Mouse (Mus musculus) gastrocnemius, postnatal 14 days (tissue): ENCODE results near the gene Cxcl14. TPM values are rescaled to one million over a fixed set of nuclear protein-coding genes. Genes with fewer than 3 reads are reported as not detected.
A peak's percentile ranks its signal among the peaks of the same experiment; 100 is the strongest.

Experiments used
- DNase-seq: peaks from one replicate; pipeline ENCODE4 v3.0.0; 2021; ENCODE audit warnings: mixed read lengths
- intact Hi-C: fragments of 180-260 bp; cut with DNase I; formaldehyde crosslinking; loops from one replicate; pipeline ENCODE4 v1.15.1; 2025; ENCODE audit warnings: low total_unique reads
- long read RNA-seq, 2 experiments: library from polyadenylated mRNA; stranded (forward); transcript quantifications; one replicate each; pipeline ENCODE4 v2.0.0; 2021
- total RNA-seq, 2 experiments: library from RNA; stranded (reverse); gene quantifications; 2 replicates each; pipeline ENCODE4 v1.2.3; 2021

The Cxcl14 gene
- total RNA-seq: 10 to 100 TPM; 23.3 to 28.6 TPM
- long read RNA-seq, experiment 1, transcript Cxcl14-201 (4 exons, 1,827 nt): major isoform, 43 of 45 reads
- long read RNA-seq, experiment 1, partial matches to known transcripts: 0 of 45 reads
- long read RNA-seq, experiment 1, other reads (novel, unspliced or antisense): 2 of 45 reads
- long read RNA-seq, experiment 2, transcript Cxcl14-201 (4 exons, 1,827 nt): major isoform, 58 of 60 reads
- long read RNA-seq, experiment 2, partial matches to known transcripts: 0 of 60 reads
- long read RNA-seq, experiment 2, other reads (novel, unspliced or antisense): 2 of 60 reads

DNA sequence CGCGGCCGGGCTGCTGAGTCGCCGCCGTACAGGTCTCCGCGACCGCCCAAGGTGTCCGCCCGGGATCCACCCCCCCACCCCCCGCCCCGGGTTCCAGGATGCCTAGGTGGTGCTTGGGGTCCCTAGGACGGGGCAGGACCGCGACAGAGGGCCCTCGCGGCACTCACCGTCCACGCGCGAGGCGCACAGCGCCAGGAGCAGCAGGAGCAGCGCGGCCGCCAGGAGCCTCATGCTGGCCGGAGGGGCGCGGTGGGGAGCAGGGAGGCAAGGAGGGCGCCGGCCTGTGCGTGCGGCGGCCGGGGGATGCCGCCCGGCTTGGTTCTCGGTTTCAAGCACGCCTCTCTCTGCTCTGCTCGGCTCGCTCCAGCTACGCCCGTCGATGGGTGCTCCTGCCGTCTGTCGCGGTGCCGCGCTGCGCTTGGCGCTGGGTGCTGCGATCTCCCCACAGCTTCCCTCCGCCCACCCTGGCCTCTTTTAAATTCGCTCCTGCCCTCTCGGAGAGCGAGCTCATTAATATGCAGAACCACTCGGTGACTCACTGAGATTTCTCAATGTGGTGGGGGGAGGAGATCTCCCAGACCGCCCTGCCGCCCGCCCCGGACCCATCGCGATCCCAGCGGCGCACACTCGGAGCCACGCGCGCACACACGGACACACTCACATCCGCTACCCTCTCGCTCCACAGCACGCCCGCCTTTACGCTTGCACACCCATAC, at the start of gene Cxcl14:
Gene Cxcl14 (minus strand): TSS at position 609 of the 716 bp plus-strand sequence.
- peak; percentile 50 for DNase-seq
- intact Hi-C loops: no loop called here

- no peak for DNase-seq
- intact Hi-C loops: no loop called here
Measured at GRCm38 (mm10) chr13:56344355-56344754, 48.0 kb upstream of the Cxcl14 start.

DNA sequence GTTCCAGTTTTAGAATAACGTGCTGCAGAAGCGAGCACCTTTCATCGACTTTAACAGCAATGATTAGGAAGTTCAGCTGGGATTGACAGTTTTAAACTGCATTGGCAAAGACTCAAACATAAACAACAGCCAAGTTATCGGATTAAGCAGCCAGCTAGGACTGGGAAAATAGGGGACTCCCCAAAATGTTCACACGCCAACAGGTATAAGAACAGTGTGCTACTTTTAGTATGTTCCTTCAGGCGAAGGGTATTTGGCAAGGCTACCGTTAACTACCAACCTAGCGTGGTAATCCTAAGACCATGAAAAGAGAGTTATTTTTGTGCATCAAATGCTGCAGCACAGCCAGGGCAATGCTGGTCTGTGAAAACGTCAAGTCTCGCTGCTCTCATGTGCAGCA, 46.1 kb upstream of the Cxcl14 start:
- intact Hi-C loops: no loop called here
- no peak for DNase-seq

DNA sequence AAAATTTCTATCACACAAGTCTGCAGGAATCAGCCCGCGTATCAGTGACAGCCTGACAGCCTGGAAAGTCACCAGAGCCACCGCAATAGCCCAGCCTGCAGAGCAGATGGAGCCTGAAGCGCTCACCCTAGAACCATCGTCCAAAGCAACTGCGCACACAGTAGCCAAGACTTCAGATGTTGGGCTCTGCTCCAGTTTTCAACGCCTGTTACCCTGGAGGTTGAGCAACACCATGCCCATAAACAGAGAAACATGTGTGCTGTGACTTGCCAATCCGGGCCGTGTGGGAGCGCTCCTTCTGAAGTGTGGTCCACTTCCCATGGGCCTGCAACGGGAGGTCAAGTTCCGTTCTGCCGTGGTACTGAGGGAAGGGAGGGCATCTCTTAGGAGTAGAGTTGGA, 44.2 kb upstream of the Cxcl14 start:
- intact Hi-C loops: no loop called here
- peak; percentile 66 for DNase-seq

DNA sequence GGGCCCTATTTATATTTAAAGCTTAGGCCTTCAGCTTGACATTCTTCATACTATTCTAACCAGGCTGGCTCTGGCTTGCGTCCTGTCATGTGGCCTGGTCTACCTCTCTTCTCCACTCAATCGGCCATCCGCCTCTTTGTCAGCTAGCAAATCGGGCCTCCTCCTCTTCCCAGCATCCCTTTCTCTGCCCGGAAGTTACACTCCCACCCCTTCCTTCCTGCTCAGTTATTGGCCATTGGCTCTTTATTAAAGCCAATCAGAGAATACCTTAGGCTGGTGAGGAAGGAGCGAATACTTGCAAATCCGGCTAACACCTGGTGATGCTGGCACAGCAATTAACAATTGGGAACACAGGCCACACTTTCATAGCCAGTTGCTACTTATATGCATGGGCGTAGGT, 43.5 kb upstream of the Cxcl14 start:
- intact Hi-C loops: no loop called here
- DNase-seq: no peak

DNA sequence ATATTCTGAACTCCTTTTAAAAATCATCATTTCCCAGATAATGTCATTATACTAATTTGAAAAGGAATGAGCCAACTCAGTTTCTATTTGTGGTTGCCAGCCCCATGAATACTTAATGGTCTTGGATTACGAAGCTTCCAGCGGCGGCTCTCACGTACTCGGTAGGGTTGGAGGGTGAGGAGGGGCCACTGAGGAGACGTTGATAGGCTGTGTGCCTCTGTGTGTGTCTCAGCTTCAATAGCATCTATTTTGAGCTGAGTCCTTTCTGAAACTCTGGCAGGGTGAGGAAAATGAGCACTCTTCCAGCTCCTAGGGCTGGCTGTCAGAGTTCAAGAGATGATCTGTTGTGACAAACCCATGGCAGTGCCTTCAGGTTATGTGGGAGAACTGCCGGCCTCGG, 40.6 kb upstream of the Cxcl14 start:
- intact Hi-C loops: no loop called here
- no peak for DNase-seq

DNA sequence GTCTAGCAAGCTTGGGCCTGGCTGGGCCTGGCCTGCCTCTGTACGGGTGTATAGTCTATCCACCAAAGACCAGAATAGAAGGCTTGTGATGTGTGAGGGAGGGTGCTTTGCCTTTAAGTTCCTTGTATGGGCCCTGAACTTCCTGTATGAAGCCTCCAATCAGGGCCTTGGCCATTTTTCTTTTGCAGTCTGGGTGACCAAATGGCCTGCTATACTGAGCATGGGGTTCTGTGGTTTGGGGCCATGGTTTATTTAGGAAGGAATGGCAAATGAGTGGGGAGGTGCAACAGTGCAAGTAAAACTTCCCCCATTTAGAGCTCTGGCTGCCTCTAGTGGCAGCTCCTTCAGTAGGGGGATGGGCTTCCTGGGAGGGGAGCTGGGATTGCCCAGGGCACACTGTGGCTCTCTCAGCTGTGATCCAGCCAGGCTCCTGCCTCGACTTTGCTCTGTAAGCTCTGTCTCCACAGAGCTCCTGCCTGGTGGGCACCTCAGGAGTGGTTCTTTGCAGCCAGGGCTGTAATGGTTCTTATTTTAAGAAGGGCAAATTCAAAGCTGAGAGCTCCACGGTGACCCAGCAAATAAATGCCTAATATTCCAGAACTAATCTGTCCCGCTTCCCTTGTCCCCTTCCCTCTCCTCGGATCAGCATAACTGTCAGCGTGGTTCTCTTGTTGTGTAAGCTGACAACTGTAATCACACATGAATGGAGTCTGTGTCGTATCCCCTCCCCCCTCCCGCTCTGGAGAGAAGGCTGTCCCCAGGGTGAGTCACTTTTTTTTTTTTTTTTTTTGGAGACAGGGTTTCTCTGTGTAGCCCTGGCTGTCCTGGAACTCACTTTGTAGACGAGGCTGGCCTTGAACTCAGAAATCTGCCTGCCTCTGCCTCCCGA, 38.7 kb upstream of the Cxcl14 start:
- intact Hi-C loops: no loop called here

DNA sequence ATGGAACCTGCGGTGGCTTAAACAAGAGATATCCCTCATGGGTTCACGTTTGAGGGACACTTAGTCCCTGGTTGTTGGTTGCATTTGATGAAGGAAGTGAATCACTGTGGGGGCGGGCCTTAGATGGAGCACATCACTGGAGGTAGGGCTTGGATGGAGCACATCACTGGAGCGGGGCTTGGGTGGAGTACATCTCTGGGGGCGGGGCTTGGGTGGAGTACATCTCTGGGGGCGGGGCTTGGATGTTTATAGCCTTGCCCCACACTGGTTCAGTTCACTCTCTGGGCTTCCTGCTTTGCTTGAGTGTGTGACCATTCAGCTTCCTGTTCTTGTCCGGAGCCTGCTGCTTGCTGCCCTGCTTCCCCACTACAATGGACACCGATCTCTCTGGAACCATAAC, 37.9 kb upstream of the Cxcl14 start:
- no peak for DNase-seq
- intact Hi-C loops: no loop called here

More for the DNA sequence above, 38.7 kb upstream of the Cxcl14 start:
- no peak for DNase-seq

DNA sequence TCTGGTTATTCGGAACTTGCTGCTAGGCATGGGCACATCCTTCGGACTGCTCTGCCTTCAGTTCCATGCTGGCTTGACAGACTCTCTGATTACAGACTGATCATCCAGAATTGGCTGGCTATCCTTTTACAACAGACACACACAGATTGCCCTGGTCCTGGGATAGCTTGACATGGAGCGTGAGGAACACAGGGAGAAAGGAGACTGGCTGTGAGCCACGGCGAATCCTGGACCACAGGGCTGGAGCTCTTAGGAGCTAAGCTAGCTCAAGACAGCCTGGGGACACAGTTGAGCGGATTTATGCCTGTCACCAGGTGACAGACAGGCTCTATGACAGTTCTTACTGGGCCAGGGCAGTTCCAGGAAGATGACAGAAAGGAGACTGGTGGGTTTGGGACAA, 36.0 kb upstream of the Cxcl14 start:
- DNase-seq: no peak
- intact Hi-C loops: no loop called here

GRCm38 (mm10) chr13:56330603-56331455, 34.5 kb upstream of the Cxcl14 start:
- intact Hi-C loops: no loop called here
- no peak for DNase-seq

DNA sequence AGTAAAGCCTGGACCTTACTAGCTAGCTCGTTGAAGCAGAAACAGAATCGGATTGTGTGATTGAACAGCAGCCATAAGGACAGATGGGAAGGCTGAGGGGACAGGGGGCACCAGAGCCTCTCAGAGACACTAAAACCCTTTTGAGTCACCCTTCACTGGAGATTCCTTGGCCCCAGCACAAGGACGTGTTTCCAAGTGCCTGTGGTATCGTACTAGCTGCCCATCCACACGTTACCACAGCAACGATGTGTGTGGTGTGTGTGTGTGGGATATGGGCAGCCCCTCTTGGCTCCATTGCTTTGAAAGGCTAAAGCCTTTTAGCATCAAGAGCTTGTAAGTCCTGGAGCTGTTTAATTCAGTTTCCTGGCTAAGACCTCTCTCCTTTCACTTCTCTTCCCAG, 33.4 kb upstream of the Cxcl14 start:
- no peak for DNase-seq
- intact Hi-C loops: no loop called here

GRCm38 (mm10) chr13:56329165-56329564, 32.8 kb upstream of the Cxcl14 start:
- DNase-seq: no peak
- intact Hi-C loops: no loop called here

- no peak for DNase-seq
- intact Hi-C loops: no loop called here
Measured at GRCm38 (mm10) chr13:56327779-56328178, 31.4 kb upstream of the Cxcl14 start.

GRCm38 (mm10) chr13:56321635-56322034, 25.3 kb upstream of the Cxcl14 start:
- DNase-seq: no peak
- intact Hi-C loops: no loop called here

DNA sequence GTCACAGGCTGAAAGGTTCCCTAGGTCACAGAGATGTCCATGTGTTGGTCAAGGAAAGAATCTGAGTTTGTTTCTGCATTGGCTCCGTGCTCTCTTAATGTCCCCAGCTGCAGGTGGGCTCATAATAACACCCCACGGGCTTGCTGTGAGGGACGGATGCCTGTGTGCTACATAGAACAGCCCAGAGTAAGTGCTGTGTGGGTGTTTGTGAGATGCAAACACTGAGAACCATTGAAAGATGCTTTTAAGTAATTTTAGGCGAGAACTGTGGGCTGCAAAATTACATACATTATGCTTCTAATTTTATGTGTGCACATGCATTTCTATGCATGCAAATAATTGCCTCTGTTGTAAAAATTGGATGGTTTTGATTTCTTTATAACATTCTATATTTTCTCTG, 20.6 kb upstream of the Cxcl14 start:
- intact Hi-C loops: no loop called here
- DNase-seq: no peak

DNA sequence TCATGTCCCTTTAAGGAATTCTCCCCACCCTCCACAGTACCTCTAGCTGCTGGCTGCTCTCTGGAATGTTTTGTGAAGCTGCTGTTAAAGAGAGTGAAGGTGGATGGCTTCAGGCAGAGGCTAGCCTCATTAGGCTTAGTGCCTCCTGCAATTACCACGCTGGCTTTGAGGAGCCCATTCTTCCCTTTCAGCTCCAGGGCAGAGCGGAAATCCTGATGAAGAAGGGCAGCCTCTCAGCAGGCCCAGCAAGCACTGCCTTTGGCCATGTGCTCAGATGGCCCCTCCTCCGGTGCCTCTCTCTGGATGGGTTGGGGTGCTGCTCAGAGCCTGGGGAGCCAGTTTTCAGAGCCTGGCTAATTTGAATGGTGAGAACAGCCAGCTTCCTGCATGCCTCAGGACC, 18.9 kb upstream of the Cxcl14 start:
- intact Hi-C loops: no loop called here
- no peak for DNase-seq

DNA sequence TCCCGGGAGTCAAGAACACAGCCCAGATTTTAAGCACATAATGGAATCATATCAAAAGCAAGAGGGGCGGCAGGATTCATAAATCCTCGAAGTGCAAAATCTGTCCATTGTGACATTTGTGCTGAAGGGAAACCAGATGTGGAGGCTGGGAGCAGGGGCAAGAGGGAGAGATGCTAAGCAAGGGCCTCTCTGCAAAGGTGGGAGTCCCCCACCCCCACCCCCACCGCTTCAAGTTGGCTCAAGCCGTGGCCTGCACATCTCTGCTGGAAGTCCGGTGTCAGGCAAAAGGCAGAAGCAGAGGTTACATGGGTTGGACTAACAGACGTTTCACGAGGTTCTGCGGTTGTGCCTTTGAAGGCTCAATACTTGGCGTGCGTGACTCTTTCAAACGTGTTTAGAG, 8.7 kb upstream of the Cxcl14 start:
- intact Hi-C loops: no loop called here
- DNase-seq: no peak

DNA sequence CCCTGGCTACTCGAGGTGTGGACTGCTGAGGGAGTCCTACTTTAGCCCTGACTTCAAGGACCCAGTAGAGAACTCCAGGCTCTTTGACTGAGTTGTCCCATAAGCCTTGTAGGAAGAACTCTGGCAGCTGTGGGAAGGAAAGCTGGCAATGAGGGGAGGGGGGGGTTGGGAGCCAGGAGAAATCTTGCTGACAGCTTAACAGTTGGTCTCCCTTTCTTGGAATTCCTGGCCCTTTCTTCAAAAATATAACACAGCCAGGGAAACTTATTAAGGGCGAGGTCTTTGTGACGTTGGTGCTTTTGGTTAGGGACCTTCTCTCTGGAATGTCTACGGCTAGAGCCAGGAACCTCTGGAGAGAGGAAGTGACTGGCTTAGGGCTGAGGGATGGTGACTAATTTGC, 8.1 kb upstream of the Cxcl14 start:
- no peak for DNase-seq
- intact Hi-C loops: no loop called here

GRCm38 (mm10) chr13:56299336-56299735, 3.0 kb upstream of the Cxcl14 start:
- no peak for DNase-seq
- intact Hi-C loops: no loop called here

DNA sequence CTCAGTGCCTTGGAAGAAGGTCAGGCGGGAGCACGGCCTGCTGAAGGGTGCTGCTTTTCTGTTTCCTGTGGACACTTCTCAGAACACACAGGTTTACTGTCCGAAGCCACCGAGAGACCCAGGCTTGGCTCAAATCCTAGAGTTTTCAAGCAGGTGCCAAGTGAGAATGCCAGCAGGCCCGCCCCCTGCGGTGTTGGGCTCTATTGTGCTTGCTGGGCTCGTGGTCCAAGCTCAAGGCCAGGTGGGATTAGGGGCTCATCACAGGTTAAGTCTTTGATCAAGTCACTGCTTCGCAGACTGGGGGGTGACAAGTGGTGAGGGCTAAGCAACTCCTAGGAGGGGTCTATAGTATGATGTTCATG, 289 bp upstream of the Cxcl14 start:
- DNase-seq: no peak

More for the DNA sequence above, 289 bp upstream of the Cxcl14 start:
- intact Hi-C loops: no loop called here
